Mouse (Mus musculus) monocyte, adult 5-6 weeks (primary cell): ENCODE measurements around the gene Slc9a5. TPM values are rescaled to one million over a fixed set of nuclear protein-coding genes. Genes with fewer than 3 reads are reported as not detected.

Source experiments
- ATAC-seq: fragments of 153-309, 156-312 bp; replicated peaks from 2 replicates; pipeline ENCODE4 v1.8.0; 2017; ENCODE audit warnings: mild to moderate bottlenecking; ENCODE audit not compliant: low TSS enrichment, insufficient number of reproducible peaks, severe bottlenecking, poor library complexity, low FRiP score
- total RNA-seq: library from RNA; stranded (forward); fragments of 200-1000, 200-491, 200-594 nt; gene quantifications from 3 replicates; pipeline ENCODE4 v1.2.3, GENCODE M21; 2017

Gene Slc9a5
- total RNA-seq, 1 experiment from 2014 or later, result not detected

GRCm38 (mm10) chr8:105347428-105348221 lies 1.0 kb upstream of the Slc9a5 start, which contains the start of gene Fhod1:
Fhod1 (minus strand) TSS chr8:105347953.
- peak; percentile 79 for ATAC-seq

DNA sequence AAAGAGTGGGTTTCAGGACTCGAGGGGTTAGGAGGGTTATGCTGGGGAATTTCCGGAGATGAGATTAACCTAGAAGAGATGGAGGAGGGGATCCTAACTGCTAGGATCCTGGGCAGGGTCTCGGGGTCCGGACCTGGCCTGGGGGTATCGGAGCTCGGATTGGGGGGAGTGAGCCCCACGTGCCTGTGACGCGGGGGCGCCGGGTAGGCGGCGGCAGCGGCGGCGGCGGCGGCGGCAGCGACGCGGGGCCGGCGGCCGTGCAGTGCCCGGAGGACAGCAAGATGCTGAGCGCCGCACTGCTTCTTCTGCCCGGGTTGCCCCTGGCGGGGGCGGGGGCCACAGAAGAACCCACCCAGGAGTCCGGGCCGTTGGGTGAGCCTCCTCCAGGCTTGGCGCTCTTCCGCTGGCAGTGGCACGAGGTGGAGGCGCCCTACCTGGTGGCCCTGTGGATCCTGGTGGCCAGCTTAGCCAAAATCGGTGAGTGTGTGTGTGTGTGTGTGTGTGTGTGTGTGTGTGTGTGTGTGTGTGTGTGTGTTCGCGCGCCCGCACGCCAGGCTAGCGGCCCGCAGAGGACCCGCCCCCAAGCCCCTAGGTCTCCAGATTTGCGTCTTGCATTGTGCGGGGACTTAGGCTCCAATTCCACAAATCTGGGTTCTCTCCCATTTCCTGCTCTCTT lies 591 bp downstream of the Slc9a5 start:
- ATAC-seq, result no peak

DNA sequence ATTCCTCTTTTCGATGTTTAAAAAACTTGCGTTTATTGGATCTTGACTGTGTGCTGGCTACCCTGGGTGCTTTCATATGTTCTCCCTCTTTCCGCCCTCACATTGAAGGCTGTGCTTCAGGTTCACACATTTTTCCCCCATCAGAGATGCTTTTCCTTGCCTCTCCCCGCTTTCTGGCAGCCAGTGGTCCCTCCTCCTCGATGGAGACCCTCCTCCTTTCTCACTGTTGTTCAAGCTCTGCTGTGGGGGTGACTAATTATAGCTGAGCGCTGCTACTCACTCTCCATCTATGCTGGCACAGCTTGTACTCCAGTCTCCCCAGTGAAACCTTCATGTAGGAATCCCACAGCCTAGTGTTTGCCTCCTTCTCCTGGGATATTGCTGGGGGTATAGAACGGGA lies 1.5 kb downstream of the Slc9a5 start:
- ATAC-seq, result no peak

DNA sequence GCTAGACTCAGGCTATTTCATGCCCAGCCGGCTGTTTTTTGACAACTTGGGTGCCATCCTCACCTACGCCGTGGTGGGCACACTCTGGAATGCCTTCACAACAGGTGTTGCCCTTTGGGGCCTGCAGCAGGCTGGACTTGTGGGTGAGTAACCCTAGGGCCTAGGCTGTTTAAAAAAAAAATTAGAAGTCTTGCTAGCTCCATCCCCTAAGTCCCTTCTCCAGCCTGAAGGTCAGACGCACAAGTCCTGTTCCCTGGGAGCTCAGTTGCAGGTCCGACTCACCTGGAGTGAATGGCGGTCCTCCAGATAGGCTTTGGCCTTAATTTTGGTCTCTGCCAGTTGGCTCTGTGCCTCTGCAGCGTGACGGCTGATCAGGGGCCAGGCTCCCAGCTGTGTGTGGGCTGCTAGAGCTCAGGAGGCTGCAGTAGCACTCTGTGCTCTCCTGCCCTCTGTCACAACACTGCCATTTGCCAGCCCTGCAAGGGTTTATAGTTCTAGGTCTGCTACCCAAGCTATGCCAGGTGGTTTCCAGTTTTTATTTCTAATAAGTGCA lies 5.0 kb downstream of the Slc9a5 start:
- ATAC-seq, result no peak

DNA sequence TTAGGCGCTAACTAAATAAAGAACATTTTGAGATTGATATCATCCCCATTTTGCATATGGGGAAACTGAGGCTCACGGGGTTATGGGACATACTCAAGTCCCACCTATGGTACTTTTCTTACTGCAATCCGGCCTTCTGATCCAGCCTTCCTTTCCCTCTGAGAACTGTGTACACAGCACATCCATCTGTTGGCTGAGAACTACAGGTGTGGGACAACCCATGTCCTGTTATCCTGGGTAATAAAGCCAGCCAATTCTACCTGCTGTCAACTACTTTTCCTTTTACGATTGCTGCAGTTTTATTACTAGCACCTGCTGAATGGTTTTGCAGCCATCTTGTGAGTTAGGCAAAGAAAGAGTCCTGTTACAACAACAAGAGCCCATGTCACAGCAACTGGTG lies 5.9 kb downstream of the Slc9a5 start:
- no peak for ATAC-seq

- ATAC-seq, result no peak
These were observed 6.8 kb downstream of the Slc9a5 start for GRCm38 (mm10) chr8:105355179-105356024.

GRCm38 (mm10) chr8:105356681-105357080 lies 8.0 kb downstream of the Slc9a5 start:
- no peak for ATAC-seq

DNA sequence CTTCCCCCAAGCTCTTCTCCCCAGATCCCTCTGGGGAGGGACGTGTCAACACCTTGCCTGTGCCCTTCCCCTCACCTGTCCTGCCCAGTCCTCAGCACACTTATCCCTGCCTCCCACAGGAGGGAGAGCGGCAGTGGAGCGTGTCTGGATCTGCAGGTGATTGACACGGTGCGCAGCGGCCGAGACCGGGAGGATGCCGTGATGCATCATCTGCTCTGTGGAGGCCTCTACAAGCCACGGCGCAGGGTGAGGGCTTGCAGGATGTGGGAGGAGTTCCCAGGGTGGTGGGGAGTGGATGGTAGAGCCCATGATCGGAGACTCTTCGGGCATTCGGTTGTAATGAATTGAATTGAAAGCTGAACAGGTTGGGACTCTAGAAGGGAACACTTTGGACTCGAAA lies 10.6 kb downstream of the Slc9a5 start:
- ATAC-seq, result no peak

- no peak for ATAC-seq
These were observed 11.0 kb downstream of the Slc9a5 start for GRCm38 (mm10) chr8:105359646-105360045.

- ATAC-seq, result no peak
These were observed 13.4 kb downstream of the Slc9a5 start for GRCm38 (mm10) chr8:105361751-105362702.

DNA sequence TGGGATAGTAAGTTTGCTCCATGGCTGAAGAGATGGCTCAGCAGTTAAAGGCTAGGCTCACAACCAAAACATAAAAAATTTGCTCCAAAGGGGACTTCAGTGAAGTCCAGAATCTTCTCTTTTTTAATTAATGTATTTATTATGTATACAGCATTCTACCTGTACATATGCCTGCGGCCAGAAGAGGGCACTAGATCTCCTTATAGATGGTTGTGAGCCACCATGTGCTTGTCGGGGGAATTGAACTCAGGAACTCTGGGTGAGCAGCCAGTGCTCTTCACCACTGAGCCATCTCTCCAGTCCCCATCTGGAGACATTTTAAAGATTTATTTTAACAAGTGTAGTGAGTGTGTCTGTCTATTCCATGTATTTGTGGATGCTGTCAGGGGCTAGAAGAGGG lies 18.5 kb downstream of the Slc9a5 start:
- ATAC-seq, result no peak

- no peak for ATAC-seq
These were observed 23.8 kb downstream of the Slc9a5 start for GRCm38 (mm10) chr8:105372473-105372872.

GRCm38 (mm10) chr8:105373032-105373431 lies 24.4 kb downstream of the Slc9a5 start, which contains the start of gene Plekhg4:
Plekhg4 (plus strand) TSS chr8:105373274.
- no peak for ATAC-seq

GRCm38 (mm10) chr8:105374513-105374966 lies 25.9 kb downstream of the Slc9a5 start:
- 0 out of 2 replicates have a peak, but pooled peaks have one; percentile 36 for ATAC-seq

DNA sequence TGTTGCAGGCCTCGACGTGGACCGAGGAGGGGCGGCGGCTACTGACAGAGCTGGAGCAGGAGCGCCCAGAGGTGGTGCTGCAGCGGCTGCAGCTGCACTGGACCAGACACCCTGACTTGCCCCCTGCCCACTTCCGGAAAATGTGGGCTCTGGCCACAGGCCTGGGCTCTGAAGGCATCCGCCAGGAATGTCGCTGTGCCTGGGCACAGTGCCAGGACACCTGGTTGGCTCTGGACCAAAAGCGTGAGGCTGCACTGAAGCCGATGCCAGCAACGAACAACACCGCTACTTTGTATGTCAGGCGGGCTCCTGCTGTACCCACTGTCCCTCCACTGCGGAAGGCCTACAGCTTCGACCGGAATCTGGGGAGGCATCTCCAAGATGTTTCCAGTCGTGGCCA lies 30.0 kb downstream of the Slc9a5 start:
- no peak for ATAC-seq

DNA sequence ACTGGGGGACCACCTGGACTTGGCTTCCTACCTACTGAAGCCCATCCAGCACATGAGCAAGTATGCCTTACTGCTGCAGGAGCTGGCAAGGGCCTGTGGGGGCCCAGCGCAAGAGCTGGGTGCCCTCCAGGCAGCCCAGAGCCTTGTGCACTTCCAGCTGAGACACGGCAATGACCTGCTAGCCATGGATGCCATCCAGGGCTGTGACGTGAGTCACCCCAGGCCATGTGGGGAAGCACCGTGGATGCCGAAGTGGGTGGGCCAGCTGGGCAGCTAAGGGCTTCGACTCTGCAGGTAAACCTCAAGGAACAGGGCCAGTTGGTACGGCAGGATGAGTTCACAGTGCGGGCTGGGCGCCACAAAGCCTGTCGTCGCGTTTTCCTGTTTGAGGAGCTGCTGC lies 31.7 kb downstream of the Slc9a5 start:
- no peak for ATAC-seq

DNA sequence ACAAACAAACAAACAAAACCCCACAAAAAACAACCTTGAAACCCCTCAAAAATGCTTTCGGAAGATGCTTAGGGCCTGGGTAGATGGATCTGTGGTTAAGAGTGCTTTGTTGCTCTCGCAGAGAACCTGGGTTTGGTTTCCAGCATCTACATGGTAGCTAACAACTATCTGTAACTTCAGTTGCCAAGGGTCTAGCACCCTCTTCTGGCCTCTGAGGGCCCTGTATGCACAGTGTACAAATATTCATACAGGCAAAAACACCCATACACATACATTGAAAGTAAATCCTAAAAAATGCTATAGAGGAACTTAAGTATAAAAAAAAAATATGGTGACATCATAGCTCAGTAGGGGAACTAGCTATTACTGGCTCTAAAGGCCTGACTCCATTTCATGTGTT lies 35.4 kb downstream of the Slc9a5 start:
- ATAC-seq, result no peak

GRCm38 (mm10) chr8:105387151-105387550 lies 38.5 kb downstream of the Slc9a5 start:
- no peak for ATAC-seq
